Mouse (Mus musculus): ENCODE results near the gene Thsd7b. TPM values are rescaled to one million over a fixed set of nuclear protein-coding genes. Genes with fewer than 3 reads are reported as not detected.
A peak's percentile ranks its signal among the peaks of the same experiment; 100 is the strongest.
"Not testable (repeated sequence)": the region's sequence is repeated elsewhere in the genome, so short reads cannot be mapped to it uniquely, and the experiment has no call there.

The Thsd7b gene
- polyA plus RNA-seq, 1 experiment from 2014 or later = 5.7 TPM

DNA sequence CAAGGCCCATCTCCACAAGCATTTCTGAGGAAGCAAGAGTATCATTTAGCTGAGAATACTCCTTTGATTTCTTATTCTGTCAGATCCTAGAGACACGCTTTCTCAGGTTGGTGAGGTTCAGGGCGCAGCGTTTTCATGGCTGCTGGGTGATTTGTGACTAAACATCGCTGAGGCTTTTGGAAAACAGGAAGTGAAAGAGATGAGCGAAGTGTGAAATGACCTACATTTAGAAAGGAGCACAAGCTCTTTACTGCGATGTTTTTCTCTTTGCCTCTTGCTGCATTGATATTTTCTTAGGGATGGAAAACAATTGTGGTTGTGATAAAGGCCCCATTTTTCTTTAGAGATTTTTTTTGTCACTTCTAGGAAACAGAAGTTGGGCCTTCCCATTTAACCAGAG lies 351.4 kb downstream of the Thsd7b start:
- no peak overlapping the region for H3K27ac ChIP-seq (ENCODE audit: low read depth, low read length)
- DNase-seq (ENCODE audit: low spot score) = no peak
- WGBS = 90% methylated on average over 6 of the region's 6 CpGs

DNA sequence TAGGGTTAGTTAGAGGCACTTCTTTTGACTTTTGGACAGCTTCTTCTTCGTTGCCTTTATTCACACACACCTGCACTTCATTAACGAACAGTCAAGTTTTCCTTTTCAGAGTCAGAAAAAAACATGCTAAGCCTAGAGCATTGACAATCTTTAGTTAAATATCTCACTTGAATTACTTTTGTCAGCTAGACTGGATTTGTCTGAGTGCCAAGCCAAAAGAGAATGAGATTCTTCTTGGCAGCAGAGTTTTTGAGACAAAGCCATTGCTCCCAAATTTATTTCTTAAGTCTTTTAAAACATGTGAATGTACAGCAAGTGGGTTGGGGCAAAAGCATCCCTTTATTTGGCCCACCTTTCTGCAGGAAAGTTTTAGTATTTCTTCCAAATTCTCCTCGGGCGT lies 362.0 kb downstream of the Thsd7b start:
- Histone ChIP-seq H3K9me3 (replicated peaks; ENCODE audit: control insufficient read depth, low read length) (no peaks in the 10 kb centered on the region), H3K36me3 (ENCODE audit: control insufficient read depth, insufficient read depth, low read length) (no peaks in the 10 kb centered on the region), H3K4me2 (ENCODE audit: low read length) (no peak overlapping the region), H3K27ac (ENCODE audit: low read depth, low read length) (no peak overlapping the region), H3K27me3 (replicated peaks; ENCODE audit: control insufficient read depth, insufficient read depth, low read length) (no peaks in the 10 kb centered on the region), H3K4me1 (ENCODE audit: control insufficient read depth, insufficient read depth, low read length) (no peaks in the 10 kb centered on the region), H3K9ac (ENCODE audit: low read length) (no peak overlapping the region), H3K4me3 (ENCODE audit: low read depth, low read length) (no peak overlapping the region)
- DNase-seq (ENCODE audit: low spot score) = no peak
- WGBS = 50% methylated on average over 4 of the region's 4 CpGs
- ATAC-seq = no peak

More for the DNA sequence above, 351.4 kb downstream of the Thsd7b start:
- Histone ChIP-seq H3K27me3 (replicated peaks; ENCODE audit: control insufficient read depth, insufficient read depth, low read length) (no peaks in the 10 kb centered on the region), H3K4me2 (ENCODE audit: low read length) (no peak overlapping the region), H3K9ac (ENCODE audit: low read length) (no peak overlapping the region), H3K9me3 (replicated peaks; ENCODE audit: control insufficient read depth, low read length) (no peaks in the 10 kb centered on the region), H3K36me3 (ENCODE audit: control insufficient read depth, insufficient read depth, low read length) (no peaks in the 10 kb centered on the region), H3K4me1 (ENCODE audit: control insufficient read depth, insufficient read depth, low read length) (no peaks in the 10 kb centered on the region), H3K4me3 (ENCODE audit: low read depth, low read length) (no peak overlapping the region)
- ATAC-seq = no peak

DNA sequence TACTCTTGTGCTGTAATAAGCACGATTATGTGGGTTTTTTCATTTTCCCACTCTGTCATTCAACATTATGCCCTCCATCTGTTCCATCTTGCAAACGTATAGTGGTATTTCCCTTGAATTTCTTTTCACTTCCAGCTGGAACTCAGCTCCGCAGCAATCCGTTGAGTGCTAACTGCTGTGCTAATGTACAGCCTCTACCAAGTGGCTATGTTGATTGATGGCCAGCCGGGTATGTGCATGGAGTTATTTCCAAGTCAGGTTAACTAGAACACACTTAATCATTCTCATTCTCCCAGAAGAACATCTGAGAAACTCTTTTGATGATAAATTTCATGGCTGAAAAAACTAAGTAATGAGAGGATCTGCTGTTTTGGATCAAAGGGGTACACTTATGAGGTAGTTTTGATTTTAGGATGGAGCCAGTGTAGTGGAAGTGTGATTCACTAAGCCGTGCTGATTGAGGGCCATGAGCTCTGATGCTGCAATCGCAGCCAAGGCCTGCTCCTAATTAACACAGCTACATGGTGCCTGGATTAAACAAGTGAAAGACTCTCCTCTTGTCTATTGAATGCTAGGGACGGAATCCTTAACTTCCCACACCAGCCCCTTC lies 371.3 kb downstream of the Thsd7b start:
- H3K9me3 ChIP-seq (replicated peaks; ENCODE audit: control insufficient read depth, low read length) = no peaks in the 10 kb centered on the region
- 0 out of 2 replicates have a peak, but pooled peaks cover 5% of the 10 kb centered on the region for H3K4me1 ChIP-seq (ENCODE audit: control insufficient read depth, insufficient read depth, low read length)
- no peak overlapping the region for H3K4me3 ChIP-seq (ENCODE audit: low read depth, low read length)
- H3K4me2 ChIP-seq (ENCODE audit: low read length) = no peak overlapping the region
- H3K27me3 ChIP-seq (replicated peaks; ENCODE audit: control insufficient read depth, insufficient read depth, low read length) = no peaks in the 10 kb centered on the region
- 17% methylated on average over 8 of the region's 8 CpGs for WGBS
- peak; percentile 86 for DNase-seq (ENCODE audit: low spot score)
- no peak overlapping the region for H3K9ac ChIP-seq (ENCODE audit: low read length)
- no peaks in the 10 kb centered on the region for H3K36me3 ChIP-seq (ENCODE audit: control insufficient read depth, insufficient read depth, low read length)
- H3K27ac ChIP-seq (ENCODE audit: low read depth, low read length) = peak overlapping the region; percentile 16; the same call in 1 of the 2 replicates
- ATAC-seq = peak; percentile 95

DNA sequence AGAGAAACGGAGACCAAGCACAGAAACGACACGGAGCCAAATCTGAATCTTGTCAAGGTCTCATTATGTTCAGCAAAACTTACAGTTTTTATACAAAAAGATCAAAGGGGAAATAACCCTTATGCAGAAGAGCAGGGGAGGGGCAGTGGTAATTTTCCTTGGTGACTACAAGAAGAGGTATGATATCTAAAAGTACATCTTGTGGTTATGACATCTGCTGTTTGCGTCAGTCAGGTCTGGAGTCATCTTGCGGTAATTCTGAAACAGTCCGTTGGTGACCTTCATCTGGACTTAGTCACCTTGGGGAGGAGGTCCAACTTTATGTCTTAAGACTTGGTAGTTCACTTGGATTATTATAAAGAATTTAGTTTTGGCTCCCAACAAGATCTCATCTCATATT lies 378.3 kb downstream of the Thsd7b start:
- not testable (repeated sequence) for H3K9me3 ChIP-seq (replicated peaks; ENCODE audit: control insufficient read depth, low read length); H3K9ac ChIP-seq (ENCODE audit: low read length); H3K27ac ChIP-seq (ENCODE audit: low read depth, low read length); H3K4me2 ChIP-seq (ENCODE audit: low read length); DNase-seq (ENCODE audit: low spot score); H3K27me3 ChIP-seq (replicated peaks; ENCODE audit: control insufficient read depth, insufficient read depth, low read length); H3K4me3 ChIP-seq (ENCODE audit: low read depth, low read length); H3K36me3 ChIP-seq (ENCODE audit: control insufficient read depth, insufficient read depth, low read length); H3K4me1 ChIP-seq (ENCODE audit: control insufficient read depth, insufficient read depth, low read length); ATAC-seq
- WGBS = 93% methylated on average over 6 of the region's 6 CpGs

DNA sequence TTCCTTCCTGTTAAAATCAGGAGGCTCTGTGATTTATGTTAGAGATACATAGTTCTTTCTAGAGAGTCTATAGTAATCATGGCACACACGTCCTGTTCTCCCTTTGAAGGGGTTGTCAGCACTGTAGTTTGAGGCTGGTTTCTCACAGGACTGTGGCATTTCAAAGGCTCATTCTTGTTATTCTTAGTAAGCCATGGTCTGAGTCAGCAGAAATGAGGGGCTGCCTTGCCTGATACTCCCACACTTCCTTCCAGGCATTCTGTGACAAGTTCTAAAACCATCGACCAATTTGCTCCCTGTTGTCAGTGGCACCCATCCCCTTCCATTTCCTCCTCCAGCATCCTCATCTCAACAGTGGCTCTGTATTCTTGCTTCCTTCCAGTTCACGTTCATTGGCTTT lies 384.9 kb downstream of the Thsd7b start:
- H3K27me3 ChIP-seq (replicated peaks; ENCODE audit: control insufficient read depth, insufficient read depth, low read length) = no peaks in the 10 kb centered on the region
- 74% methylated on average over 3 of the region's 3 CpGs for WGBS
- no peak for ATAC-seq
- no peak overlapping the region for H3K4me2 ChIP-seq (ENCODE audit: low read length)
- no peak overlapping the region for H3K27ac ChIP-seq (ENCODE audit: low read depth, low read length)
- no peak for DNase-seq (ENCODE audit: low spot score)
- no peaks in the 10 kb centered on the region for H3K4me1 ChIP-seq (ENCODE audit: control insufficient read depth, insufficient read depth, low read length)
- no peak overlapping the region for H3K4me3 ChIP-seq (ENCODE audit: low read depth, low read length)
- H3K9me3 ChIP-seq (replicated peaks; ENCODE audit: control insufficient read depth, low read length) = no peaks in the 10 kb centered on the region
- no peaks in the 10 kb centered on the region for H3K36me3 ChIP-seq (ENCODE audit: control insufficient read depth, insufficient read depth, low read length)
- H3K9ac ChIP-seq (ENCODE audit: low read length) = no peak overlapping the region

DNA sequence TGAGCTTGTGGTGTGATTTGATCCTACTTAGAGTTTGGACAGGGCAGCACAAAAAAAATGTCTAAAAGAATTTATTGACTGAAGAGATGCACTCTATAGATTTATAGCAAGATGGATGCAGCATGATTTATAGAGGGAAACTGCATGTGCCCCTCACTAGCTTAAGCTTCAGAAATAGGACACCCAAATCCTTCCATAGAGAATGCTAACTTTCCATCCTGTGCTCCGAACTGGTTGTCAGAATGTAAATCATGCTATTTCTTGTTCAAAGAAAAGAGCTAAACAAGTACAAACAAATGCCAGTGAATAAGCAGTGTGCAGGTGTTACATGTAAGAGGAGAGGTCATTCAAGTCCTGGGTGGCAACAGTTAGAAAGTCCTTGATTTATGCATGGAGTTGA lies 402.8 kb downstream of the Thsd7b start:
- peaks cover 4% of the 10 kb centered on the region; the same call in 1 of the 2 replicates for H3K4me1 ChIP-seq (ENCODE audit: control insufficient read depth, insufficient read depth, low read length)
- 51% methylated on average over 1 of the region's 1 CpGs for WGBS
- no peaks in the 10 kb centered on the region for H3K27me3 ChIP-seq (replicated peaks; ENCODE audit: control insufficient read depth, insufficient read depth, low read length)
- H3K9ac ChIP-seq (ENCODE audit: low read length) = no peak overlapping the region
- DNase-seq (ENCODE audit: low spot score) (no peak), ATAC-seq (no peak)
- H3K9me3 ChIP-seq (replicated peaks; ENCODE audit: control insufficient read depth, low read length) = no peaks in the 10 kb centered on the region
- no peak overlapping the region for H3K4me2 ChIP-seq (ENCODE audit: low read length)
- H3K4me3 ChIP-seq (ENCODE audit: low read depth, low read length) = no peak overlapping the region
- no peak overlapping the region for H3K27ac ChIP-seq (ENCODE audit: low read depth, low read length)
- H3K36me3 ChIP-seq (ENCODE audit: control insufficient read depth, insufficient read depth, low read length) = no peaks in the 10 kb centered on the region

DNA sequence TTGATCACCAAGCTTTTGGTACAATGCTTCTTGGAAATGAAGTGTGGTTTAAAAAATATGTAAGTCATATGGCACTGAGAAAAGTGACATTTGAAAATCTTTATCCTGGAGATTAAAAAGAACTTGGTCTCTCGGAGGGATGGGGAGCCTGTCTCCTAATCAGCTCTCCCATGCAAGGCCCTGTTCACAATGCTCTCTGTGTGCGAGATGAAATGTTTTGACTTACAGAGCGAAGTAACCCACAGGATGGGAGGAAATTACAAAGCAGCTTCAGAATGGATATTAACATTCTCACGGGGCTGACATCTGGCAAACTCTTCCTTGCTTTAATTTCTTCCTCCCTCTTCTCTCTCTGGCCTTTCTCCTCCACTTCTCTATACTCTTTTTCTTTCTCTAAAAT lies 405.7 kb downstream of the Thsd7b start:
- Histone ChIP-seq H3K9me3 (replicated peaks; ENCODE audit: control insufficient read depth, low read length) (no peaks in the 10 kb centered on the region), H3K27me3 (replicated peaks; ENCODE audit: control insufficient read depth, insufficient read depth, low read length) (no peaks in the 10 kb centered on the region), H3K4me2 (ENCODE audit: low read length) (no peak overlapping the region), H3K4me1 (ENCODE audit: control insufficient read depth, insufficient read depth, low read length) (no peaks in the 10 kb centered on the region), H3K36me3 (ENCODE audit: control insufficient read depth, insufficient read depth, low read length) (no peaks in the 10 kb centered on the region), H3K9ac (ENCODE audit: low read length) (no peak overlapping the region), H3K4me3 (ENCODE audit: low read depth, low read length) (no peak overlapping the region), H3K27ac (ENCODE audit: low read depth, low read length) (no peak overlapping the region)
- 10% methylated on average over 4 of the region's 4 CpGs for WGBS
- 0 out of 2 replicates have a peak, but pooled peaks have one; percentile 44 for ATAC-seq
- DNase-seq (ENCODE audit: low spot score) = peak; percentile 39

DNA sequence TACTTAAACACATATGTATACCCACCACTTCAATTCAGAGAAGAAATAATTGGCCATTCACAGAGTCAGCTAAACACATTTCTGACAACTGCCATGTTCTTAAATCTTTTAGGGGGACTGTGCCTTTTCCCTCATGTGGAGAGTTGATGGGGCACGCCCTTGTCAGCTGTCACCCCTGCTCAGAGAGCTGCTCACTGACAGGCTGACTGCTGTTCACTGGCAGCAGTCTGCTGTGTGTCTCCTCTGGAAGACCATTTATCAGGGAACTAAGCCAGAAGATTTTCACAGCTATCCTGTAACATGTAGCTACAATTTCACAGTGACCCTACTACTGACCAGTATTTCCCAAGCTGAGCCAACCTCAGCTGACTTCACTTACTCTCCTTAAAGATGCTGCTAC lies 432.6 kb downstream of the Thsd7b start:
- 85% methylated on average over 1 of the region's 1 CpGs for WGBS
- DNase-seq (ENCODE audit: low spot score) = no peak

DNA sequence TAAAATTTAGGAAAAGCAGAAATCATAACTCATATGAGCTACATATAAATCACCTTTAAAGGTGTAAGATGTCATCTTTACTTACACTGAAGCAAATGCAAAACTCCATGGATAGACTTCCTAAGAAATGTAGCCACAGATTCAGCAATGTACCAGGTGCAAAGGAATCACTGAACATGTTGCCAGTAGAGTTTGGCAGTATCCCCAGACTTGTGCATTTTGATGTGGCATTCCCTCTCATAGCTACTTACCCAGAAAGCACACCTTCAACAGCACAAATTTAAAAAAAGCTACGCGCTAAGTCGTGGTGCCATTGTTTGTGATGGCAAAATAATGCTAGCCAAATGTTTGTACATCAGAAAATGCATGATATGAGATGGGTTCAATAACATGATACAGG lies 439.6 kb downstream of the Thsd7b start:
- Histone ChIP-seq H3K9me3 (replicated peaks; ENCODE audit: control insufficient read depth, low read length) (no peaks in the 10 kb centered on the region), H3K9ac (ENCODE audit: low read length) (no peak overlapping the region), H3K36me3 (ENCODE audit: control insufficient read depth, insufficient read depth, low read length) (no peaks in the 10 kb centered on the region), H3K4me3 (ENCODE audit: low read depth, low read length) (no peak overlapping the region), H3K4me2 (ENCODE audit: low read length) (no peak overlapping the region), H3K27me3 (replicated peaks; ENCODE audit: control insufficient read depth, insufficient read depth, low read length) (no peaks in the 10 kb centered on the region), H3K4me1 (ENCODE audit: control insufficient read depth, insufficient read depth, low read length) (no peaks in the 10 kb centered on the region), H3K27ac (ENCODE audit: low read depth, low read length) (no peak overlapping the region)
- WGBS = 85% methylated on average over 3 of the region's 3 CpGs
- peak; percentile 57 for DNase-seq (ENCODE audit: low spot score)
- no peak for ATAC-seq

More for the DNA sequence above, 432.6 kb downstream of the Thsd7b start:
- Histone ChIP-seq H3K36me3 (ENCODE audit: control insufficient read depth, insufficient read depth, low read length) (no peaks in the 10 kb centered on the region), H3K9me3 (replicated peaks; ENCODE audit: control insufficient read depth, low read length) (no peaks in the 10 kb centered on the region), H3K27me3 (replicated peaks; ENCODE audit: control insufficient read depth, insufficient read depth, low read length) (no peaks in the 10 kb centered on the region), H3K4me3 (ENCODE audit: low read depth, low read length) (no peak overlapping the region), H3K4me2 (ENCODE audit: low read length) (no peak overlapping the region), H3K9ac (ENCODE audit: low read length) (no peak overlapping the region), H3K27ac (ENCODE audit: low read depth, low read length) (no peak overlapping the region), H3K4me1 (ENCODE audit: control insufficient read depth, insufficient read depth, low read length) (no peaks in the 10 kb centered on the region)
- ATAC-seq = no peak
